Mouse (Mus musculus): ENCODE results near the gene Cers1. TPM values are rescaled to one million over a fixed set of nuclear protein-coding genes. Genes with fewer than 3 reads are reported as not detected.

Cers1 gene
- total and polyA plus RNA-seq, 3 experiments = 5.0 to 7.7 TPM; not detected in 1

- H3K36me3 ChIP-seq (ENCODE audit: control insufficient read depth in 1 of 2, insufficient read depth in 2 of 2, low read length in 2 of 2) = peaks cover 2 to 6% of the 10 kb centered on the region in 2 experiments
- H3K27ac ChIP-seq (ENCODE audit: control insufficient read depth, low read depth, low read length) = peak within 1 kb of the TSS; percentile 82
- no peaks in the 10 kb centered on the region for H3K27me3 ChIP-seq (ENCODE audit: control insufficient read depth in 1 of 2, insufficient read depth in 2 of 2, low read length in 2 of 2)
- H3K4me1 ChIP-seq (ENCODE audit: control insufficient read depth in 1 of 2, insufficient read depth in 2 of 2, low read length in 2 of 2) = peaks cover 4 to 12% of the 10 kb centered on the region in 2 experiments
- DNase-seq (ENCODE audit: low read depth, low spot score) = peak; percentile 96
- H3K4me3 ChIP-seq (ENCODE audit: control insufficient read depth in 1 of 2, insufficient read depth in 1 of 2, low read depth in 2 of 2, low read length in 2 of 2) = peak within 1 kb of the TSS; percentile 60 to 91
- H3K9me3 ChIP-seq (replicated peaks; ENCODE audit: insufficient read depth, low read length) = no peaks in the 10 kb centered on the region
- H3K9ac ChIP-seq (ENCODE audit: control insufficient read depth, low read depth, low read length, poor library complexity, severe bottlenecking) = peak within 1 kb of the TSS; percentile 93
- H3K79me2 ChIP-seq (ENCODE audit: control insufficient read depth, insufficient read depth, low read length, poor library complexity) = peaks cover 34% of the 10 kb centered on the region
- peak; percentile 23; the same call in 1 of the 2 replicates for TF ChIP-seq ZC3H11A (IDR thresholded peaks at IDR 0.05; ENCODE audit: low read depth, low read length)
- TF ChIP-seq TAL1 (IDR thresholded peaks at IDR 0.05; ENCODE audit: low read length) = no peak
- 0 out of 2 replicates have a peak, but pooled peaks have one; percentile 41 for TF ChIP-seq MAZ (IDR thresholded peaks at IDR 0.05; ENCODE audit: low read depth, low read length)
- TF ChIP-seq ZNF384 (IDR thresholded peaks at IDR 0.05; ENCODE audit: low read depth, low read length) = no peak
- TF ChIP-seq USF1 (IDR thresholded peaks at IDR 0.05; ENCODE audit: low read depth, low read length) = no peak
- TF ChIP-seq UBTF (IDR thresholded peaks at IDR 0.05; ENCODE audit: borderline replicate concordance, insufficient read depth, low read depth, low read length) = no peak
- peak; percentile 73 for TF ChIP-seq TBP (IDR thresholded peaks at IDR 0.05; ENCODE audit: low read depth, low read length)
- peak; percentile 65 to 84 for TF ChIP-seq POLR2A (IDR thresholded peaks at IDR 0.05; ENCODE audit: control insufficient read depth in 1 of 2, insufficient read depth in 1 of 2, low read depth in 1 of 2, low read length in 2 of 2, poor library complexity in 1 of 2)
- TF ChIP-seq POLR2AphosphoS5 (IDR thresholded peaks at IDR 0.05; ENCODE audit: borderline replicate concordance, low read depth, low read length) = no peak
- no peak for TF ChIP-seq USF2 (IDR thresholded peaks at IDR 0.05; ENCODE audit: borderline replicate concordance in 1 of 2, insufficient read depth in 1 of 2, low read depth in 1 of 2, low read length in 2 of 2)
- no peak for TF ChIP-seq ZKSCAN1 (IDR thresholded peaks at IDR 0.05; ENCODE audit: low read depth, low read length)
- TF ChIP-seq CTCF (IDR thresholded peaks at IDR 0.05 in 2 of 3, conservative IDR thresholded peaks at IDR 0.05 in 1 of 3; ENCODE audit: control insufficient read depth in 1 of 3, insufficient read depth in 1 of 3, low read depth in 2 of 3, low read length in 3 of 3, poor library complexity in 1 of 3, severe bottlenecking in 1 of 3) = no peak
- TF ChIP-seq BHLHE40 (IDR thresholded peaks at IDR 0.05; ENCODE audit: borderline replicate concordance, low read depth, low read length) = no peak
- TF ChIP-seq RAD21 (IDR thresholded peaks at IDR 0.05; ENCODE audit: low read depth, low read length) = no peak
- peak; percentile 98 for TF ChIP-seq MXI1 (IDR thresholded peaks at IDR 0.05; ENCODE audit: low read depth, low read length)
- TF ChIP-seq SMC3 (IDR thresholded peaks at IDR 0.05; ENCODE audit: low read depth, low read length) = no peak
- TF ChIP-seq ZMIZ1 (IDR thresholded peaks at IDR 0.05; ENCODE audit: low read depth, low read length) = peak; percentile 59; the same call in 1 of the 2 replicates
- peak; percentile 64; the same call in 1 of the 2 replicates for TF ChIP-seq NRF1 (IDR thresholded peaks at IDR 0.05; ENCODE audit: insufficient read depth, low read depth, low read length, poor library complexity, severe bottlenecking)
- peak; percentile 92 for TF ChIP-seq MYC (IDR thresholded peaks at IDR 0.05; ENCODE audit: low read depth, low read length)
- TF ChIP-seq EP300 (IDR thresholded peaks at IDR 0.05; ENCODE audit: low read depth in 1 of 2, low read length in 2 of 2) = no peak
- TF ChIP-seq MYB (IDR thresholded peaks at IDR 0.05; ENCODE audit: low read depth, low read length) = peak; percentile 81
- no peak for TF ChIP-seq CHD1 (IDR thresholded peaks at IDR 0.05; ENCODE audit: low read depth, low read length)
- TF ChIP-seq POLR2AphosphoS2 (IDR thresholded peaks at IDR 0.05; ENCODE audit: low read length) = peak; percentile 75
- no peak for TF ChIP-seq MEF2A (IDR thresholded peaks at IDR 0.05; ENCODE audit: extremely low read depth, insufficient replicate concordance, low read depth, low read length, poor library complexity, severe bottlenecking)
- peak; percentile 88 for TF ChIP-seq KAT2A (conservative IDR thresholded peaks at IDR 0.05; ENCODE audit: low read depth, low read length)
- no peak for TF ChIP-seq CHD2 (IDR thresholded peaks at IDR 0.05; ENCODE audit: low read length)
- TF ChIP-seq TCF12 (IDR thresholded peaks at IDR 0.05; ENCODE audit: low read depth, low read length) = no peak; the same call in 1 of the 2 replicates
- no peak for TF ChIP-seq RCOR1 (IDR thresholded peaks at IDR 0.05; ENCODE audit: low read depth, low read length)
- TF ChIP-seq HCFC1 (IDR thresholded peaks at IDR 0.05; ENCODE audit: low read depth, low read length) = peak; percentile 96
- TF ChIP-seq E2F4 (IDR thresholded peaks at IDR 0.05; ENCODE audit: borderline replicate concordance, low read depth, low read length) = peak; percentile 60; the same call in 1 of the 2 replicates
- TF ChIP-seq ELF1 (IDR thresholded peaks at IDR 0.05; ENCODE audit: low read depth, low read length) = peak; percentile 90
- TF ChIP-seq SIN3A (IDR thresholded peaks at IDR 0.05; ENCODE audit: low read length) = peak; percentile 98
- no peak for TF ChIP-seq MAFK (IDR thresholded peaks at IDR 0.05; ENCODE audit: borderline replicate concordance, low read depth, low read length)
- peak; percentile 82 for TF ChIP-seq MAX (IDR thresholded peaks at IDR 0.05; ENCODE audit: low read length)
- TF ChIP-seq ETS1 (IDR thresholded peaks at IDR 0.05; ENCODE audit: low read depth, low read length) = peak; percentile 32; the same call in 1 of the 2 replicates
- TF ChIP-seq NELFE (IDR thresholded peaks at IDR 0.05; ENCODE audit: low read depth, low read length) = peak; percentile 75
- TF ChIP-seq GATA1 (IDR thresholded peaks at IDR 0.05; ENCODE audit: low read depth, low read length) = 0 out of 2 replicates have a peak, but pooled peaks have one; percentile 14
Measured at GRCm38 (mm10) chr8:70302358-70302890, 13.2 kb upstream of the Cers1 start, which contains the start of the genes Ddx49 and Cope. Gene Ddx49 (minus strand): TSS chr8:70302489. Gene Cope (plus strand): TSS chr8:70302518.

Data from MEL (cell line).